Mouse (Mus musculus) embryo, embryonic 10 days (tissue): ENCODE results near the gene Otub2.
"Not testable (repeated sequence)": the region's sequence is repeated elsewhere in the genome, so short reads cannot be mapped to it uniquely, and the experiment has no call there.

Experiments
- DNase-seq: peaks from one replicate; pipeline ENCODE4 v3.0.0-alpha.2; 2015; ENCODE audit warnings: low spot score

Gene Otub2

DNA sequence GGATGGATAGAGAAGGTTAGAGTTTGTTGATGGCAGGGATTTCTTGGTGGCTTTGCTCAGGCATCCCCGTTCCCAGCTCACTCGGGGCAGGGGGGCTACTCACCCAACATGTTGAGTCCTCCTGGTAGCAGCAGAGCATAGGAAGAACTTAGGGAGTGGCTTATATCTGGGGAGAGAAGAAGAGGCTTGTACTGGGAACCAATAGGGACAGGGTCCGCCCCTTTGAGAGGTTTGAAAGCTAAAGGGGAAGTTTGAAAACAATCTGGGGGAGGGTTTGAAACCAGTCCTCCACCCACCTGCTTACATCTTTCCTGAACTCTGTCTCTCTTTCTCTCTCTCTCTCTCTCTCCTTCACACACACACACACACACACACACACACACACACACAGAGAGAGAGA is 55.0 kb downstream of the Otub2 start, which contains the start of gene Ifi27l2a:
Ifi27l2a (minus strand) TSS at position 157 of the 400 bp plus-strand sequence.
- no peak for DNase-seq

- DNase-seq, result not testable (repeated sequence)
Observed at GRCm38 (mm10) chr12:103444261-103444660, 55.8 kb downstream of the Otub2 start.

DNA sequence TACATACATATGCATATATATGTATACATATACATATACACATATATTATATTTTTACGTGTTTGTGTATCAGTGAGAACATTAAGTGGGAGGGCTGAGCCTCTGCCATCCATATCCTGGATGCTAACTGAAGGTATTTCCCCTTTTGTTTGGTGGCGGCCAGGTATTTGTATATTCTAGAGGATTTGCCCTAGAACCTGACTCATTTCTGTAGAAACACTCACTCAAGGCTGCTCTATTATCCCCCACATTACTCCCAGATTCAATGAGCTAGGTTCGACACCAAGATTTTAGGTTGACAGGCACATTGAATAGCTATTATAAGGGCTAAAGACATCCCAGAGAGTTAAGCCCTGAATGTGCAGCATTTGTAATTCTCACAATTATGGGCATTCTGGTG is 56.6 kb downstream of the Otub2 start:
- DNase-seq, result no peak

GRCm38 (mm10) chr12:103453361-103453760 is 64.9 kb downstream of the Otub2 start:
- DNase-seq, result no peak
